Mouse (Mus musculus): Measurements from ENCODE around the gene Plpp3.

Gene Plpp3

DNA sequence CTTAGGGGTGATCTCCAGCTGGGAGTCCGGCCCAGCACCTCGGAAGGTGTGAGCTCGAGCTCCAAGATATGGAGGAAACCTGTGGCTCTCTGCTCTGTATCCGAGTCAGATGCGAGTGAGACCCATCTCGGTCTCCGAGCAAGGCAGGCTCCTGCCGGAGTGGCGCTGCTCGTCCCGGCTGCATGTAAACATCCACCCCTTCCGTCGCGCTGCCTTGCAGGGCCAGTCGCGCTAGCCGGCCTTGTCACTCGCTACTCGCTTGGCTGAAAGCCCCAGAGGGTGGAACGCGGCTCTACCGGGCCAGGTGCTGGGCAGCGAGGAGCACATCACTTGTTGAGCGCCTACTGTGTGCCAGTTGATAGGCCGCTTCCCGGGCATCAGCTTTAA is 1.0 kb downstream of the Plpp3 start:
- DNase-seq (ENCODE audit: low read depth, low spot score): peak; percentile 62

DNA sequence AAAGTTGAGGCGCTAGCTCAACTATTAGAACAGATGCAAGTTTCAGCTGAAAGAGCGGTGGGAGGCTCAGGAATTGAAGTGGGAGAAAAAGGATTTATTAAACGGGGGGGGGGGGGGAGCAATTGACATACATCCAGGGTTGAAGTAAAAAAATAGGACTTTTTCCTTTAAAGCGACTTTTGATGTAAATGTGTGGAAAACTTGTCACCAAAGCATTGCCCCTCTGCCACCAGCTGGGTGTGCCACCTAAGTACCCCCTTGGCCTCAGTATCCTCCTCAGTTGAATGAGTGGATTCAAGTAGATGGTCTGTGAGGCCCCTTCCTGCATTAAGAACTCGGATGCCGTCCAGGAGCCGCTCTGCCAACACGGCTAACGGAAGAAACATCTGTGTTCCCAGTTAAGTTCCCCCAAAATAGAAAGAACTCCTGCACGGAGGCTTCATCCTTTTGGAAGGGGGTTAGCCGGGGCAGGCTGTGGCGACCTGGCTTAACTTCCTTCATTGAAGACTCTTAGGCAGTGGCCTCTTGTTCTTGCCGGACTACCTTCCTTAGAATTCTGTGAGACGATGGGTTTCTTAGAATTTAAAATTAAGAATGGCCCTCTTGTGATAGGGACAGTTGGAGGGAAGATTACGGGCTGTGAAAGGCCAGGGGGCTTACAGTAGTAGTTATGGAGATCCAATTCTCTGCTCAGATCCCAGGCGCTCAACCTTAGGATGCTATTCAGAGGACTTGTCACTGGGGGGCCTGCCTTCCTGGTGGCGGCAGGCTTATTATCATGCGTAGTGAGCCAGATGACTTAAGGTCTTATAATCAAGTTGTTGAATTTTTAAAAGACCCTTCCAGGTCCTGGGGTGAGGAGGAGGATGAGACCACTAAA is 1.7 kb downstream of the Plpp3 start:
- DNase-seq (ENCODE audit: low read depth, low spot score): no peak

DNA sequence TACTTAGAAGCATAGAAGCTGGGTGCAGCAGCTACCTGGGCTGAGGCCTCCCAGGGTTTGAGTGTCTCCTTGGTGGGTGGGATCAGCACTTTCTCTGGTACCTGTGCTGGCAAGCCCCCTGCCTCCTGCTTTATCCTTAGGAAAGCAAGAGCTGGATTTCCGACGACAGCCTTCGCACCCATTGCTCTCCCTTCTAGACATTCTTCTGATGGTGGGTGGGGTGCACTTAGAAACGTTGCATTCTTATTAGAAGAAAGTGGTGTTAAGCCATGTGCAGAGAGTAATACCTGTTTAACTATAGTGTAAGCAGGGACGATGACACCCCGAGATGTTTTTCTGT is 2.4 kb downstream of the Plpp3 start:
- DNase-seq (ENCODE audit: low read depth, low spot score): no peak

DNA sequence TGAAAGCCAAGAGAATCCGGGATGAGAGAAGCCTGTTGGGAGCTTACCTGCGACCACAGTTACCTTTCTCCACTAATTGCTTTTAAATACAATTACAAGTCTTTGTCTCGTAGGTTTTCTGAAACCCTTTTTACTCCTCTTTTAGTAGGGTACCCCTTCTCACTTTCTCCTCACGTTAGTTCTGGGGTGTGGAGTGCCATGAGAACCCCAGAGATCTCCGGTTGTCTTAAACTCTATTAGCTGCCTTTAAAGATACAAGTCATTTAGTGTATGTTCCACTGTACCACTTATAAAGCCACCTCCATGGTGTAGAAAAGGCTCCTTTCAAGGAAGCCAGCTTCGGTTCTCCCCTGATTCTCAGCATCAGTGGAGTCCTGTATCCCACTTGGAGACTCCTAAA is 3.3 kb downstream of the Plpp3 start:
- no peak for DNase-seq (ENCODE audit: low read depth, low spot score)

DNA sequence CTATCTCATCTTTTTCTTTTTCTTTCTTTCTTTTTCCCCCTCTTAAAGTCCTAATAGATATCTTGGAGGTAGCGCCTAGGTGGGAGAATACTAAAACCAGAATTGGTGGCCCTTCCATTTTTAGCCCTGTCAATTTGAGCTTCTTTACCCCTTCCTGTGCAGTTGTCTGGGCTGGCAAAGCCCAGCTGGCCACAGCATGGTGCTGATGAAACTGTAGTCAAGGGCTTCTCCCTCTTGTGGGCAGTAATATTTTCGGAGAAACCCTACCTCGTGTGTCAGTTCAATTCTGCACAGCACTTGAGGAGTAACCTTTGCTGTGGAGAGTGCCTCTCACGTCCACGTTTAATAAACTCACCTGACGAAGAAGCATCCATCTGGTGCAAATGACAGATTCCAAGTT is 4.9 kb downstream of the Plpp3 start:
- no peak for DNase-seq (ENCODE audit: low read depth, low spot score)

DNA sequence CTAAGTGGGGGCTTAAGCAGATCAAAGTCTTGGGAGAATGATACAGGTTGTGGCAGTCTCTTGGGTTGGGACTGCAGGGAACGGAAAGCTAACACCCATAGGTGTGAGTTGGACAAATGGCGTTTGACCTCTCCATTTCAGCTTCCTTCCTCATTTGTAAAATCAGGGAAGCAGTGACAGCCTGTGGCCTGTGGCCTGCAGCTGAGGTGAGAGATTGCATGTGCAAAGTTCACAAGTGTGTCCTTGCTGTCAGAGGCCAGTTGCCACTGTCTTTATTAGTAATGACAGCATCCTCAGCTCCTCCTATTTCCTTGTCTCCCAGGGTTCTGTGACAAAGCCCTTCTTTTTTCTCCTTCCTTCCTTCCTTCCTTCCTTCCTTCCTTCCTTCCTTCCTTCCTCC is 5.5 kb downstream of the Plpp3 start:
- DNase-seq (ENCODE audit: low read depth, low spot score): no peak

DNA sequence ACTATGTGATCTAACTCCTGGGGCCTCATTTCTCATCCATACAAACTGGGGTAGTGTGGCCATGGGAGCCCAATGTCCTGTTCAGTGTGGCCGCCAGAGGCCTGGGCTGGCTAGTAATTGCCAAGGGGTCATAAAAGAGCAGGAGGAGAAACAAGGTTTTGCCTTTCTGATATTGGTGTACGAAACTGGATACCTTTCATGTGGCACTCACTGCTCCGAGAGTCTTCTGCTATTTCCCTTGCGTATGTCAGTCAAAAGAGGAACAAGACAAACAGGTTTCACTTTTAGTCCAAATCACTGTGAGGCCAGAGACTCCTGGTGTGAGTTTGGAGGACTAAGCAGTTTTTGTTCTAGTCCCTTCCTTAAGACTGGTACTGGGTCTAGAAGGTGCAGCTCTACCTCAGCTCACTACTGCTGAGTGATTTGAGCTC is 6.8 kb downstream of the Plpp3 start:
- DNase-seq (ENCODE audit: low read depth, low spot score): no peak

DNA sequence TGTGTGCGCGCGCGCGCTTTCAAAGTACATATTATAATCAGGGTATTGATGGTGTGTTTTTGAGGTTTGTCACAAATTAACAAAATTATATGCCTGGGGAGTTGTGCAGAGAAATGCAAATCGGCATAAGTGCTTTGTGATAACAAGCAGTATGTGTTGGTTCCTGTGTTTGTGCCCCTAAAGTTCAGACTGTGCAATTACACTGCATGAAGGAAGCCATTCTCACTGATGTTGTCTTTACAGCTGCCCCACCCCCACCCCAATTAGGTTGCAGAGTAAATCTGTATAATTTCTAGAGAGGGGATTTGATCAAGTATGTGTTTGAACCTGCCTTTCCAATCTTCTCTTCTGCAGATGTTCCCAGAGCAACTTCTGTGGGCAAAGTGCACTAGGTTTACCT is 7.8 kb downstream of the Plpp3 start:
- no peak for DNase-seq (ENCODE audit: low read depth, low spot score)

DNA sequence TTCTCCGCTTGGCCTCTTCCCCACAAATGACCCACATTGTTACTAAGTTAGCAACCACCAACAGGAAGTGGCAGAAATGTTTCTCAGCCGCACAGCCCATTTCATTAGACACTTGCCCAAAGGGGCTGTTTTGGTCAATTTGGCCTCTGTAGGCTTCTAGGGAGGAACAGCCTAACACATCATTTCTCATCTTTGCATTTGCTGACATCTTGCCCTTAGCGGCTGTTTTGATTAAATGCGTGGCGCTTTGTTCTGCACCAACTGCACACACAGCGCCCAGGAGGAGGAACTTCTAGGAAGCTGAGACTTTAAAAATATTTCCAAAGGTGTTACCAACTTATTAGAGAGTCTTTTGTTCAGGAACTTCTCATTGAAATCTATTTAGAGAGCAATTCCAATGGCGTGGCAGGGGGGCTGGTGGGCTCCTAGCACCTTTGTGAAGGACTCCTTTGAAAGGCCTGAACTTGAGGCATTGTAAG is 12.0 kb downstream of the Plpp3 start:
- DNase-seq (ENCODE audit: low read depth, low spot score): peak; percentile 57

DNA sequence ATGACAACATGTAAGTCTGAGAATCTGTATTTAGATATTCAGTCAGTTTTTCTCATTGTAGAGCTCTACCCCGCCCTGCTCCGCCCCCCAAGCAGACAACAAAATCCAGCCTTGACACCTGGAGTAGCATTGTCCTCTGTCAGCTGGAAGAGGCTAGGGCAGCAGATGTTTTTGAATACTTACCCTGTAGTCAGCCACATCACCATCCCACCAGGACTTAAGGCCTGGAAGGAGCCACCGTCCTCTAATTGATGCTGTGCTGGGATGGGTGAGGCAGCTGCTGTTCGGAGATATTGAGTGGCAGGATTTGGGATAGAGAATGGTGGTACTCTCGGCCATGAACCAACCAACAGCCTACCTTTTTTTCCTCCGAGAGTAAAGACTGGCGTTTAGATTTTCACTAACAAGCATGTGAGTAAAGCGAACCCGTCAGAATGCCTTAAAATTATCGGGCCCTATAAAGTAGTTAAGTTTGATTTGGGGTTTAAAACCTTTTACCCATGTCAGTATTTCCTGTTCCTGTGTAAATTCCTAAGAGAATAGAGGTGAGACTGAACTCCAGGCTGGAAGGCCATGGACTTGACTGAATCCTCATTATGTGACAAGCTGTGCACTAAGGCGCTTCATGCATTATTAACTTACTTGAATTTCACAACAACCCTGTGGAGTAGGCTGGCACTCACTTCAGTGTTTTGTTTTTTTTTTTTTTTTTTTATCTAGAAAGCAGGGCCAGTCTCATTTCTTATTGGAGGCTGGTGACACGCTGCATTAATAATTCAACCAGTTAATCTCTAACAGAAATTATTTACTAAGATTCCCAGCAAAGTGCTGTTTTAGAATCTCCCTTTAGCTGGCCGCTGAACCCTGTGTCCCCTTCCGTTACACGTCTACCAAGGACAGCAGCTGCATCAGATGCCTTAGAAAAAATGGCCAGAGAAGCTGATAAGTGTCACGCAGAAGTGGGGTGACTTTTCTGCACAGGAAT is 13.0 kb downstream of the Plpp3 start:
- DNase-seq (ENCODE audit: low read depth, low spot score): no peak

DNA sequence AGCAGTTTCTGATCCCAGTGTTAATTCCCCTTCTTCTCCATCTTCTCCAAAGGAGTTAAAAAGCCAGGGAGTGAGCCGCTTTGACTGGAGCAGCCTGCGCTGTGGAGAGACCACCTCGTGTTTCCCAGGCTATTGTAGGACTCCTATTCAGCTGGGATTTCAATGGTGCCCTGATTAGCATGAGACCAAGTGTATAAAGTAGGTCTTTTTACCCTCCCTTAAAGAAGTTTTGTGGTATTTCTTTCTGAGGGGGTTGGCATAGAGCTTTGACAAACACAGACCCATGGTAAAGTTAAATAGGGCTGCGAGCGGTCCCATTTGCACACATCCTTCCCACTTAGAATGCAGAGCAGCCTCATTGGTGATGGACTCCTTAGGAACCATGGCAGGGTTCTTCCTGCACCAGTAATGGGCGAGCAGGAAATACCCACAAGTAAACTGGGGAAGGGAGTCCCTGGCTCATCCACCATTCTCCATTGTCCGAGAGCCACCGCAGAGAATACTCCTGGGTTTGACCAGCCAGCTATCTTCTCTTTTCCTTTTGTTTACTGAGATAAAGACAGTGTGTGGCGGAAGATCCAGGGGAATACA is 13.8 kb downstream of the Plpp3 start:
- DNase-seq (ENCODE audit: low read depth, low spot score): no peak

DNA sequence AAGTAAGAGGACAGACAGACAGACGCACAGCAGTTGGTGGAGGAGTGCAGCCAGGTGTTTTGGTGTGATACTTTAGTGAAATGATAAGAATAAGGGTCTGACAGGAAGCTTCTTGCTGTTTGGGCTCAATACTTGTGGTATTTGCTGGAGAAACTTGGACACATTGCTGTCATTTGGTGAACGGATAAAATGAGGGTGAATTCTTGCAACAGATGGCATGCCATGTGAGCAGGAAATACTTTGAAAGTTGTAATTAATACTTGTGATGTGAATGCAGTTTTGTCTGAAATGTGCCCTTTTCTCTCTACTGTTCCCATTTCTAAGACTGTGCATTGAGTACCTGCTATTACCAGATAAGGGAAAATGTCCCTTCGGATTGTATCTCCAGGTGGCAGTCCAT is 14.3 kb downstream of the Plpp3 start:
- no peak for DNase-seq (ENCODE audit: low read depth, low spot score)

DNA sequence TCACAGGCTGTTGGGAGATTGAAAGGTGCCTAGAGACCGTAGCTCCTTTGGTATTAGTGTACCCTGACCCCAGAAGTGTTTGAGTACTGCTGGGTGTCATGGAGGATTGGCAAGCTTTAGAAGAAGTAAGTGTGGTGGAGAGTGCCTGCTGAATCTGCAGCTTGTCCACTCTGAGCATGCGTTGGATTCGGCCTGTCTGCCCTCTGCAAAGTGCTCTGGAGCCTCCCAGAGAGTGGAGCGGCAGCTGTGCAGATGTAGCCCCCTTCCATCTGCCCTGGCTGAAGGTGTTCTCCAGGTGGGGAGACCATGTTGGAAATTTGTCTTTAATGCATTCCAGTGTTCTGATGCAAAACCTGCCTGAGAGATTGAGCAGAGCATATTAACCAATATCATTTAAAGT is 17.6 kb downstream of the Plpp3 start:
- DNase-seq (ENCODE audit: low read depth, low spot score): no peak

DNA sequence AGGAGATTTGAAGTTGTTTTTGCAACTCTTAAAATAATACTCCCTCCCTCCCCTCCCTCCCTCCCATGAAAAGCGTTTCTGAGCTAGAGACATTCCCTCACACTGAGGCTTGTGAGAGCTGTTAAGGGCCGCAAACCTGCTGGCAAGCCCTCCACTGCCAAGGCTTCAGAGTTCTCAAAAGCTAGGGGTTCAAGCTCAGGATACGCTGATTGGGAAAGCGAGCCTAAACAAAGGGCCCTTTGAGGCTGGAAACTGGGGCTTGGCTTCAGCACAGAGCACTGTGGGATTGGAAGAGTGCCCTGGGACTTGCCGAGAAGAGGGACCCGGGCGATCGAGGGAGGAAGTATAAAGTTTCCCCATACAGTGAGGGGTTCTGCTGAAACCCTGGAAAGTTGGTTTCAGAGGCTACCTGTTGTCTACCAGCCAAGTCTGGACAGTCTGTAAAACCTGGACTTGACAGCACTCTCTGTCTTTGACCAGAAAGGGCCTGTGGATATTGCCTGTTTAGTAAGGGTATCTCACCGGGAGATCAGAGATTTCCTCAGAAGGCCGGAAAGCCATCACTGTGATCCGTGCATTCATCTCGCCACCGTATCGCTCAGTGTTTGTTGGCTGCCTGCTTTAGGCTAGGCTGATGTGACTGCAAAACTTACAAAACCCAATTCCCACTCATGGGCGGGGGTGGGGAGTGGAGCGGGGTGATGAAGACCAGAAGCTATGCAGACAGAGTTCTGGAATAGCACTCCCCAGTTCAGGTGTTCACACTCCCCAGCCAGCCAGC is 18.3 kb downstream of the Plpp3 start:
- no peak for DNase-seq (ENCODE audit: low read depth, low spot score)

DNA sequence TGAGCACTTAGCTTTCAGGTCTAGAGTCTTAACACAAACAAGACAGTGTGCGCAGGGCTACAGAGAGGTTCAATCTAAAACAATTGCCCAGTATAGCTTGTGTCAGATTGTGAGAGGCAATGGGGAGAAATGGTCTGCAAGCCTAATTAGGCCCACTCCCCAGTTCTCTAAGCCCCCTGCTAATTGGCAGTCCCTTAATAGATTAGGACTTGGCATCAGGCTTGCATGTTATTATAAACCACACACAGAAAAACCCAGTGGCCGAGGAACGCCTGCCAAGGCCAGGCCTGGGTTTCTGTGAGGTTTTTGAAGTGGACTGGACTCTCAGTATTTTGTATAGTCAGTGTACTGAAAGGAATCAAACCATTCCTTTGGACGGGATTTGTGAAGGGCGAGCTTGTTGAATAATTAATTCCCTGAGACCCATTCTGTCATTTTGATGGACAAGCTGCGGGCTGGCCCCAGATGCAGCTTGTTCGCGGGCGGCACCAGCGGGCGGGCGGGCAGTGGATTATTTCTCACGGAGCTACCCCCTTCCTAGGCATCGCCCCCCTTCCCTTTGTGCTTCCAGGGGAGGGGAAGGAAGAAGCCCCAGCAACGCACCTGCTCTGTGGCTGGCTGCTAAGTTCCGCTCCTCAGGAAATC is 24.0 kb downstream of the Plpp3 start:
- no peak for DNase-seq (ENCODE audit: low read depth, low spot score)

DNA sequence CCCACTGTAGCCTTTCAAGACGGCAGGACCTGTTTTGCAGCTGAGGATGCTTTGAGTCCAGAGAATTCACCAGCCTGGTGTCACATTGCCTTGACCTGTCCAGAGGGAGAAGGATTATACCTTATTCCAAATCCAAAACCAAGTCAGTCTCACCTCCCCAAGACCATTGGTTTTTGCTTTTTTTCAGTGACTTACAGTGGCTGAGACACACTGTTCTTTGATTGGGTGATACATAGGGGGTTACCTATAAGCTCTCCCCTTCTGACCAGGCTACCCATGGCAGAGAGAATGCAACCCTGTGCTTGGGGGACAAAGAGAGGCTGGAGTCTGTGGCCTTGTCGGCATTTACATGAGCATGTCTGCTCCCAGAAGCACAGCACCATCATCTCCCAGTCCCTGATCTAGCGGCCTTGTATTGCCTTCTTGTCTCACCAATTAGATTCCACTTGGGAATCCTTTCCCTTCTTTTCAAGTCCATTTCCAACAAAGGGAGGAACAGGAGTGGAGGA is 24.6 kb downstream of the Plpp3 start:
- DNase-seq (ENCODE audit: low read depth, low spot score): no peak

DNA sequence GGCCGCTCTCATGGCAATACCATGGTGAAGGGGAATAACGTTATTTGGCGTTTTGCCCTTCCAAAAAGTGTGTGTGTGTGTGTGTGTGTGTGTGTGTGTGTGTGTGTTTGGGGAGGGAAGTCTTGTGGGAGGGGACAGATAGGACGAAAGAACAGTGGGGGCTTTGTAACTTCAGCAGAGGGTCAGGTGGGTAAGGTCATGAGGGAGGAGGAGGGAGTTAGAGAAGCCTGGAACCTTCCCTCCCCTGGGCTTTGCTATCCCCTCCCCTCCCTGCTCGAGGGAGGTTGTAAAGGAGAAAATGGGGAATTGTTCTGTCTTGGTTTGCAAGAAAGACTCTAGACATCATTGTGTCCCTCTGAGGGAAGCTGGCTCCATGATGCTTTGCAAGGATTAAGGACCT is 25.1 kb downstream of the Plpp3 start:
- no peak for DNase-seq (ENCODE audit: low read depth, low spot score)

DNA sequence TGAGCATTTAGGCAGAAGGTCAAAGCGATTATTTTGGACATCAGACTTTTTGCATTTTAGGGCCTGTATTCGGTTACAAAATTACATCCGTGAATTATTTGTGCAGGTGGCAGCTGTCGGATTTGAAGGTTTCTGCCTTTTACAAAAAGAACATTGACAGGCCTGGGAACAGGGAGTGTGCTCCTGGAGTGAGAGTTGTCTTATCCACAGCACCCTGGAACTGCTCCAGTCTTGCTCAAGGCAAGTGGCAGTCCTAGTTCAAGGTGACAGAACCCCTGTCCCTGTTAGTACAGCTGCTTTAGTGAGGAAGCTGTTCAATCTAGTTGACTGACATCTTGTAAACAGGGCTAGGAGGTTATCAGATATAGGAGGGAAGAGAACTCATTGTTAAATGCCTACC is 27.3 kb downstream of the Plpp3 start:
- no peak for DNase-seq (ENCODE audit: low read depth, low spot score)

DNA sequence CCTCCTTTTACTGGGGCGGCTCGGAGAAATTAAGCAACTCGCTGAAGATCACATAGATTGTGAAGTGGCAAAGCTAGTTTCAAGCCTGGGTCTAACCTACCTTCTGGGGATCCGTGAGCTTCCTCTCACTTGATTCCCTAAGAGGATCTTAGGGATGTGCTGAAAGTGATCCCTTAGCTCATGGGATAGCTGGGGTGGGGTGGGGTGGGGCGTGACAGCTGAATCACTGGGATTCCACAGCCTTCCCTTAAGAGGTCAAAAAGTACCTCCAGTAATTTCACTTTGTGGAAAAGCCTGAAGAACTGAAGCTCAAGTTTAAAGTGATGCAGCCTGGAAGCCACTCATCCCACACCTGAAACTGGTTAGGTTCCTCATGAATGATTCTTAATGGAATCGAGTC is 27.8 kb downstream of the Plpp3 start:
- no peak for DNase-seq (ENCODE audit: low read depth, low spot score)

DNA sequence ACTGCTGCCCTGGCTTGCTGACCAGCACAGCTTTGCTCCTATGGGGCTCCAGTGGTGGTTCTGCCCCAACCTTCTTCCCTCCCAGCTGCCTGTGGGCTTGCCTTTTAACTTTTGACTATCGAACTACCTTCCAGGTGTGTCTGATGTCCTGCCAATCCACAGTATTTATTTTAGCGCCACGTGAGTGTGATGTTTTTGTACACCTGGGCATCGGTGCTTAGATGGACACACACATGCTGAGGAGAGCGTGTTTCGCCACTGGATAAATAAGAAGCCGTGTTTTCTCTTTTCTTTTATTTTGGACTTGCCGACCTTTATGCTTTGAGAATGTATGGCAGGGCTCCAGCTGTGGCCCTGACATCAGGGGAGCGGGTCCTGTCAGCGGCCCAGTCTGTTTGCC is 29.5 kb downstream of the Plpp3 start:
- no peak for DNase-seq (ENCODE audit: low read depth, low spot score)

DNA sequence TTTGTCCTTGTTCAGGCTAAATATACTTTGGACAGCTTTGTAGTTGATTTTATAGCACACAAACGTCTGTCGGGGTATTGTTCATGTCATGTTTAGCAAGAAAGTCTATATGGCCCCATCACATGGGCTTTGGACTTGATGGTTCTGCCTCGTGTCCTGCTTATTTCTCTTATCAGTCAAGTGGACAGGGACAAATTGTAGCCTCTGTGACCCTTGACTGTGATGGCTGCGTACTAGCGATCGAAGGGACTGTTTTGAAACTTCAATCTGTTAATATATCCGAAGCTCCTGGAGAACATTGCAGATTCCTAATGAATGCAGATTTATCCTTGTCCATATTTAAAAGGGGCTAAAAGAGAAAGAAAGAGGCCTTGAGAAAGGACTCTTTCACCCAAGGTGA is 30.7 kb downstream of the Plpp3 start:
- no peak for DNase-seq (ENCODE audit: low read depth, low spot score)

Data from forelimb bud, embryonic 11.5 days (tissue).